Mouse (Mus musculus): ENCODE data around the gene Slc38a11. TPM values are rescaled to one million over a fixed set of nuclear protein-coding genes. Genes with fewer than 3 reads are reported as not detected.

Slc38a11 gene
- not detected in 2 replicates for polyA plus RNA-seq (2014; fragmentation: Nextera tagmentation; extraction: Ambion mirVana)

DNA sequence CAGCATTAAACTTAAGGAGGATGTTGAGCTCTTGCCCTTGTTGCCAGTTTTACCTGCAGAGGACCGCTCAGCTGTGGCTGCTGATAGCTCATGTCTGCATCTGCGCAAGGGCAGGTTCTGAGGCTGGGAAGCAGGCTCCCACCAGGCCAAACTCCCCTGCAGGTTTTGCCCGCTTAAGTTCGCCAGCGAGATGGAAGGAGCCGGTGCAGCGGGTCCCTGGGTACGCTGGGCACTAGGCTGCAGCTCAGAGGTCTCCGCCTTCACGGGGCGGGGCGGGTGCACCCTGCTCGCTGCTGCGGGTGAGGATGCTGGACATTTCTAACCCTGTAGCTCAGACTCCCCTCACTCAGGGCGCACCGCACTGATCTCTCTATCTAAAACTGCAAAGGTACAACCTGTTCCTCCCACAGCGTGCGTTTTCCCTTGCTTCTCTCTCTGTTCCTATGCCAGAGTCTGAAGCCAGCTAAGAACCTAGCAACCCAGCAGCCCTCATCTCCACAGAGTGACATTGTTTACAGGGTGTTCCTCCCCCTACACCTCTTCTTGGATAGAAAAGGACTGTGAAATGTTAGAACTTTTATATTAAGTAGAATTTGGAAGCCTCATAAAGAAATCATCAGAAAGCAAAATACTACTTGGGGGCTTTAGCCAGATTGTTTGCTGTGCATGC lies at the start of gene Slc38a11:
Gene Slc38a11 (minus strand): TSS at position 207 of the 670 bp plus-strand sequence.
- H3K36me3 ChIP-seq (ENCODE audit: control insufficient read depth, insufficient read depth, low read length): no peaks in the 10 kb centered on the region
- H3K27me3 ChIP-seq (ENCODE audit: control insufficient read depth, insufficient read depth, low read length): peaks cover 5% of the 10 kb centered on the region; the same call in 1 of the 2 replicates
- no peak for ATAC-seq (replicated peaks; ENCODE audit: insufficient number of reproducible peaks, low FRiP score, low TSS enrichment)
- no peaks in the 10 kb centered on the region for H3K4me1 ChIP-seq (ENCODE audit: control insufficient read depth, insufficient read depth, low read length)
- 5% methylated on average over 18 of the region's 18 CpGs for WGBS (ENCODE audit: insufficient replicate concordance)
- H3K4me2 ChIP-seq: peak within 1 kb of the TSS; percentile 60
- peak within 1 kb of the TSS; percentile 20 for H3K4me3 ChIP-seq (ENCODE audit: low read depth, low read length)
- peak within 1 kb of the TSS; percentile 43; the same call in 1 of the 2 replicates for H3K9ac ChIP-seq (ENCODE audit: low read depth, low read length)
- H3K27ac ChIP-seq (ENCODE audit: low read depth, low read length): no peak within 1 kb of the TSS
- H3K9me3 ChIP-seq (replicated peaks; ENCODE audit: control insufficient read depth, low read length): no peaks in the 10 kb centered on the region

DNA sequence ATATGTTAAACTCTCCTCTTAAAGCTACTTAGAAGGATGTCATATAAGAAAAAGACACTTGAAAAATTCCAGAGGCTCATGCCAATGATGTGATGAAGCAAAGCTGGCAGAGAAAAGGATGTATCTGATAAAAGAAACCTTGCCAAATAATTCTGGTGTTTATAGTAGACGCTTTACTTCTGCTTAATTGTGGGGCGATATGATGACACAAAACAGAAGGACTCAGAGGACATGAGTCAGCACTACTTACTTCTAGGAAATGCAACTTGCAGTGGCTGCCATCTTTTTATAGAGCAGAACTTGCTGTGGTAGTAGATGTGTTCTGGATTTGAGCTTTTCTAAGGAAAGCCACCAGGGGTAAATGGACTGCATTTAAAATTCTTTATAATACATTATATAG lies 43.3 kb upstream of the Slc38a11 start:
- H3K4me2 ChIP-seq: no peak overlapping the region
- H3K27ac ChIP-seq (ENCODE audit: low read depth, low read length): no peak overlapping the region
- no peak for ATAC-seq (replicated peaks; ENCODE audit: insufficient number of reproducible peaks, low FRiP score, low TSS enrichment)

DNA sequence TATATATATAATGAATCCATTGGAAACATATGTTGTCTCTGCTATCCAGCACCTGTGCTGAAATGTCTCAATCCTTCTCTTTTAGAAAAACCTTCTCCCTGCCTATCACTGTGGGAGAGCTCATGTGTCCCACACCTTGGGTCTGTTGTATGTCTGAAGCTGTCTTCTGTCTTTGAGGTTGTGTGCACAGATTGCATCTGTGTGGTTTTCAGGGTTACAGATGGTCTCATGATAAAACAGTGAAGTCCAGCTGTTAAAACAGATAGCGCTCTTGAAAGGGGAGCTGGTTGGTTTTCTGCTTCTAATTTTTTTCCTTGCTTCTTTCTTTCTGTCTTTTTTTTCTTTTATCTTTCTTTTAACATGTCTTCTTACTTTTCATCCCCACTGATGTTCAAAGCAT lies 41.6 kb upstream of the Slc38a11 start:
- no peak overlapping the region for H3K4me3 ChIP-seq (ENCODE audit: low read depth, low read length)
- WGBS (ENCODE audit: insufficient replicate concordance): 80% methylated on average over 1 of the region's 1 CpGs
- no peak overlapping the region for H3K9ac ChIP-seq (ENCODE audit: low read depth, low read length)
- H3K27ac ChIP-seq (ENCODE audit: low read depth, low read length): no peak overlapping the region
- H3K27me3 ChIP-seq (ENCODE audit: control insufficient read depth, insufficient read depth, low read length): no peaks in the 10 kb centered on the region
- ATAC-seq (replicated peaks; ENCODE audit: insufficient number of reproducible peaks, low FRiP score, low TSS enrichment): no peak
- no peaks in the 10 kb centered on the region for H3K9me3 ChIP-seq (replicated peaks; ENCODE audit: control insufficient read depth, low read length)
- no peak overlapping the region for H3K4me2 ChIP-seq
- H3K4me1 ChIP-seq (ENCODE audit: control insufficient read depth, insufficient read depth, low read length): no peaks in the 10 kb centered on the region
- H3K36me3 ChIP-seq (ENCODE audit: control insufficient read depth, insufficient read depth, low read length): no peaks in the 10 kb centered on the region

More for the DNA sequence above, 43.3 kb upstream of the Slc38a11 start:
- H3K9me3 ChIP-seq (replicated peaks; ENCODE audit: control insufficient read depth, low read length): no peaks in the 10 kb centered on the region
- H3K27me3 ChIP-seq (ENCODE audit: control insufficient read depth, insufficient read depth, low read length): no peaks in the 10 kb centered on the region
- no peaks in the 10 kb centered on the region for H3K4me1 ChIP-seq (ENCODE audit: control insufficient read depth, insufficient read depth, low read length)
- 62% methylated on average over 2 of the region's 2 CpGs for WGBS (ENCODE audit: insufficient replicate concordance)
- no peaks in the 10 kb centered on the region for H3K36me3 ChIP-seq (ENCODE audit: control insufficient read depth, insufficient read depth, low read length)
- no peak overlapping the region for H3K9ac ChIP-seq (ENCODE audit: low read depth, low read length)
- H3K4me3 ChIP-seq (ENCODE audit: low read depth, low read length): no peak overlapping the region

DNA sequence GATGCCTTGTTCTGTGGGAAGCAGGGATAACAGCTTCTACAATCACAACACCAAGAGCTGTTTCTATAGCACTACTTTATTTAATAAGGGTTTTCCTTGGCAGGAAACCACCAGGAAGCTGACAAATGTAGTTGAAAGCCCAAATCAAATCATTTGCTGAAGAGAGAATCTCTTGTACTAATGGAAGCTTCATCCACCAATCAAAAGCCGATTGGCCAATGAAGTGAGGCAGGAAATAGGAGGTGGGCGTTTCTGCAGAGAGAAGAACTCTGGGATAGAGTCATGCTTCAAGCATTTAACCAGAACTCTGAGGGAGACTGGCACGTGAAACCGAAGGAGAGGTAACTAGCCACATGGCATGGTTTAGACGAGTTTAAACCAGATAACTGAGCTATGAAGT lies 38.2 kb upstream of the Slc38a11 start:
- Histone ChIP-seq H3K36me3 (ENCODE audit: control insufficient read depth, insufficient read depth, low read length) (no peaks in the 10 kb centered on the region), H3K27ac (ENCODE audit: low read depth, low read length) (no peak overlapping the region), H3K27me3 (ENCODE audit: control insufficient read depth, insufficient read depth, low read length) (no peaks in the 10 kb centered on the region), H3K9me3 (replicated peaks; ENCODE audit: control insufficient read depth, low read length) (no peaks in the 10 kb centered on the region), H3K4me3 (ENCODE audit: low read depth, low read length) (no peak overlapping the region), H3K4me1 (ENCODE audit: control insufficient read depth, insufficient read depth, low read length) (no peaks in the 10 kb centered on the region), H3K9ac (ENCODE audit: low read depth, low read length) (no peak overlapping the region), H3K4me2 (no peak overlapping the region)
- no peak for ATAC-seq (replicated peaks; ENCODE audit: insufficient number of reproducible peaks, low FRiP score, low TSS enrichment)
- 77% methylated on average over 5 of the region's 5 CpGs for WGBS (ENCODE audit: insufficient replicate concordance)

DNA sequence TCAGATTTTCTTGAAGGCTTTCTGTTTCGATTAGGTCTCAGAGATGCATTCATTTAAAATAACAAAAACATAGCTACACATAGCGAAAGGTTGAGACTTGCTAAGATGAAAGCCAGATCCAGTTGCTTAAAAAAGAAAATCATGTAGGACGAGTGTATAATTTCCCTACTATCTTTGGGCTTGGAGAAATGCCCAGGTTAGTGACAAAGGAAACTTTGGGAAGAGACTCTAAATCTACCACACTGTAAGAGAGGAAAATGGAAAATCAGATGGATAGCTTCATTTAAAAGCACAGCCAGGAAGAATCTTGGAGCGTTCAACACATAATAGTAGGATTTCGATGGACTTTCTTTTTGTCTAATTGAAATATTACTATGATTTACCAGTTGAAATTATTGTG lies 36.1 kb upstream of the Slc38a11 start:
- no peaks in the 10 kb centered on the region for H3K4me1 ChIP-seq (ENCODE audit: control insufficient read depth, insufficient read depth, low read length)
- no peaks in the 10 kb centered on the region for H3K27me3 ChIP-seq (ENCODE audit: control insufficient read depth, insufficient read depth, low read length)
- WGBS (ENCODE audit: insufficient replicate concordance): 68% methylated on average over 5 of the region's 5 CpGs
- H3K36me3 ChIP-seq (ENCODE audit: control insufficient read depth, insufficient read depth, low read length): no peaks in the 10 kb centered on the region
- no peak overlapping the region for H3K9ac ChIP-seq (ENCODE audit: low read depth, low read length)
- no peak overlapping the region for H3K4me2 ChIP-seq
- H3K4me3 ChIP-seq (ENCODE audit: low read depth, low read length): no peak overlapping the region
- ATAC-seq (replicated peaks; ENCODE audit: insufficient number of reproducible peaks, low FRiP score, low TSS enrichment): no peak
- H3K27ac ChIP-seq (ENCODE audit: low read depth, low read length): no peak overlapping the region
- H3K9me3 ChIP-seq (replicated peaks; ENCODE audit: control insufficient read depth, low read length): no peaks in the 10 kb centered on the region

DNA sequence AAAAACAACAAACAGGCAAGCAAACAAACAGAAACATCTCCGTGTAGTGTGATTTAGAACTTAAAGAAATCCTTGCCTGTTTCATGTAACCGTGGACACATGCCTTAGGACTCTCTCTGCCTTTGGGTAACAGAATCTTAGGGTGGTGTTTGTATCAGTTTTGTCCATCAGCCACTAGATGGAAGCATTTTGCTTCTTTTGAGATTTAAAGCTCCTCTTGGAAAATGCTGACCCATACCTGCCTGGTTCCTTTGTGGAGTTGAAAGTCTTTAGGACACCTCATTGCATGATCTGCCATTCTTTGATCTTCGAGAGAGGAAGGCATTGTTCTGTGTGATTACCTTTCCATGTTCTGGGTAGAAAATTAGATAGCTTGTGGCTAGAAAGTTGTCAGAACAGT lies 32.3 kb upstream of the Slc38a11 start:
- no peaks in the 10 kb centered on the region for H3K36me3 ChIP-seq (ENCODE audit: control insufficient read depth, insufficient read depth, low read length)
- H3K4me1 ChIP-seq (ENCODE audit: control insufficient read depth, insufficient read depth, low read length): no peaks in the 10 kb centered on the region
- no peak for ATAC-seq (replicated peaks; ENCODE audit: insufficient number of reproducible peaks, low FRiP score, low TSS enrichment)
- no peaks in the 10 kb centered on the region for H3K9me3 ChIP-seq (replicated peaks; ENCODE audit: control insufficient read depth, low read length)
- H3K27me3 ChIP-seq (ENCODE audit: control insufficient read depth, insufficient read depth, low read length): no peaks in the 10 kb centered on the region
- H3K27ac ChIP-seq (ENCODE audit: low read depth, low read length): no peak overlapping the region
- WGBS (ENCODE audit: insufficient replicate concordance): 30% methylated on average over 3 of the region's 3 CpGs
- no peak overlapping the region for H3K4me2 ChIP-seq
- no peak overlapping the region for H3K4me3 ChIP-seq (ENCODE audit: low read depth, low read length)
- H3K9ac ChIP-seq (ENCODE audit: low read depth, low read length): no peak overlapping the region

DNA sequence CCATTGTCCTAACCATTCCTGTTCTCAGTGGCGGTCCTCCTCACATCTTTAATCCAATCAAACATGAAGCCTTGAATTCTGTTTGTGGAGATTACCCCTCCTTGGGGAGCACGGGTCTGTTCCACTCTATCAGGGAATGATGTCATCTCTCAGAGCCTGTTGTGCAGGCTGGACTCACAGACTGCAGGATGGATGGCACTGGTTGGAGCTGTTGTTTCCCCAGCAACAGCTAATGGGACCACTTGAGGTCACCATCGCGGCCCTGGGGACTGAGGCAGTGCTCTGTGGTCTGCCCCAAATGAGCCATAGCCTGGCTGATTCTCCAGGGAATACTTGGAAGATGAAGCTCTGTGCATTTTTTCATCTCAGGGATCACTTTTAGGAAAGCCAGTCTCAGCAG lies 29.2 kb upstream of the Slc38a11 start:
- no peaks in the 10 kb centered on the region for H3K4me1 ChIP-seq (ENCODE audit: control insufficient read depth, insufficient read depth, low read length)
- no peak for ATAC-seq (replicated peaks; ENCODE audit: insufficient number of reproducible peaks, low FRiP score, low TSS enrichment)
- 49% methylated on average over 4 of the region's 4 CpGs for WGBS (ENCODE audit: insufficient replicate concordance)

DNA sequence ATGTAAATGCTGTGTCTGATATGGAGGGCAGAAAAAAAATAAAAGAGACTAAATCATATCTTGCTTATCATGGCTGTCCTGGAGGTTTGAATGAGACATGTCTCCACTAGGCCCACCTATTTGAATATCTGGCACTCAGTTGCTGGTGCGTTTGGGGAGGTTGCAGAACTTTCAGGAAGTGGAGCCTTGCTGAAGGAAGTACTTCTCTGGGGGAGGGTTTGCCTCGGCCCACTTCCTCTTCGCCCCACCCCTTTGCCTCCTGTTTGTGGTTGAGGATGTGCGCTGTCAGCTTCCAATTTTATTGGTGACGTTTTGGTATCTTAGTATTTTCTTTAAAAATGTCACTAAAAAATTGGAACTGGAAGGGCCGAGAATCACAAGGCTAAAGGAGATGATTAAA lies 27.5 kb upstream of the Slc38a11 start:
- no peaks in the 10 kb centered on the region for H3K9me3 ChIP-seq (replicated peaks; ENCODE audit: control insufficient read depth, low read length)
- no peak for ATAC-seq (replicated peaks; ENCODE audit: insufficient number of reproducible peaks, low FRiP score, low TSS enrichment)
- H3K27ac ChIP-seq (ENCODE audit: low read depth, low read length): no peak overlapping the region
- no peak overlapping the region for H3K4me3 ChIP-seq (ENCODE audit: low read depth, low read length)
- no peak overlapping the region for H3K9ac ChIP-seq (ENCODE audit: low read depth, low read length)
- WGBS (ENCODE audit: insufficient replicate concordance): 69% methylated on average over 6 of the region's 6 CpGs
- H3K4me1 ChIP-seq (ENCODE audit: control insufficient read depth, insufficient read depth, low read length): no peaks in the 10 kb centered on the region
- no peaks in the 10 kb centered on the region for H3K36me3 ChIP-seq (ENCODE audit: control insufficient read depth, insufficient read depth, low read length)
- no peak overlapping the region for H3K4me2 ChIP-seq
- H3K27me3 ChIP-seq (ENCODE audit: control insufficient read depth, insufficient read depth, low read length): no peaks in the 10 kb centered on the region

More for the DNA sequence above, 29.2 kb upstream of the Slc38a11 start:
- Histone ChIP-seq H3K4me3 (ENCODE audit: low read depth, low read length) (no peak overlapping the region), H3K9ac (ENCODE audit: low read depth, low read length) (no peak overlapping the region), H3K27me3 (ENCODE audit: control insufficient read depth, insufficient read depth, low read length) (no peaks in the 10 kb centered on the region), H3K9me3 (replicated peaks; ENCODE audit: control insufficient read depth, low read length) (no peaks in the 10 kb centered on the region), H3K36me3 (ENCODE audit: control insufficient read depth, insufficient read depth, low read length) (no peaks in the 10 kb centered on the region), H3K27ac (ENCODE audit: low read depth, low read length) (no peak overlapping the region), H3K4me2 (no peak overlapping the region)

DNA sequence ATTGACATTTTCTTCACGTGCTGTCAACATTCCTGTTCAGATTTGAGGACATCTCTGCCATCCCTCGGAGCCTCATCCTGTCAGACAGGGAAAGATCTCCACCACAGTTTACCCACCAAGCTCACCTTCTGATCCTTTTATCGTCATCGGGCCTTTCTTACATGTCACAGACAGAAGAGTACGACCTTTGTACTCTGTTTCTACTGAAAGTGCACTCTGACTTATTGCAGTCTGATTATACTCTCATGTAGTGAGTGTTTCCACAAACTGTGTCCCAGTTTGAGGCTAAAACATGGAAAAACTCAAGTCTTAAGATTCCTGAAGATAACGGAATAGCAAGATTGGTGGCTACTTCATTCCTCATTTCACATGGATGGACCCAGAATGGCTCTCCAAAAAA lies 21.0 kb upstream of the Slc38a11 start:
- H3K36me3 ChIP-seq (ENCODE audit: control insufficient read depth, insufficient read depth, low read length): no peaks in the 10 kb centered on the region
- 70% methylated on average over 6 of the region's 6 CpGs for WGBS (ENCODE audit: insufficient replicate concordance)
- no peaks in the 10 kb centered on the region for H3K4me1 ChIP-seq (ENCODE audit: control insufficient read depth, insufficient read depth, low read length)
- no peak overlapping the region for H3K4me2 ChIP-seq
- no peak for ATAC-seq (replicated peaks; ENCODE audit: insufficient number of reproducible peaks, low FRiP score, low TSS enrichment)
- no peak overlapping the region for H3K9ac ChIP-seq (ENCODE audit: low read depth, low read length)
- no peaks in the 10 kb centered on the region for H3K27me3 ChIP-seq (ENCODE audit: control insufficient read depth, insufficient read depth, low read length)
- H3K4me3 ChIP-seq (ENCODE audit: low read depth, low read length): no peak overlapping the region
- H3K27ac ChIP-seq (ENCODE audit: low read depth, low read length): no peak overlapping the region
- H3K9me3 ChIP-seq (replicated peaks; ENCODE audit: control insufficient read depth, low read length): no peaks in the 10 kb centered on the region

Measured in heart, embryonic 11.5 days (tissue).